Mouse (Mus musculus): ENCODE measurements around the gene Ucma. TPM values are rescaled to one million over a fixed set of nuclear protein-coding genes. Genes with fewer than 3 reads are reported as not detected.

Ucma gene
- polyA plus RNA-seq, 2 experiments = 4.2 to 9.9 TPM

DNA sequence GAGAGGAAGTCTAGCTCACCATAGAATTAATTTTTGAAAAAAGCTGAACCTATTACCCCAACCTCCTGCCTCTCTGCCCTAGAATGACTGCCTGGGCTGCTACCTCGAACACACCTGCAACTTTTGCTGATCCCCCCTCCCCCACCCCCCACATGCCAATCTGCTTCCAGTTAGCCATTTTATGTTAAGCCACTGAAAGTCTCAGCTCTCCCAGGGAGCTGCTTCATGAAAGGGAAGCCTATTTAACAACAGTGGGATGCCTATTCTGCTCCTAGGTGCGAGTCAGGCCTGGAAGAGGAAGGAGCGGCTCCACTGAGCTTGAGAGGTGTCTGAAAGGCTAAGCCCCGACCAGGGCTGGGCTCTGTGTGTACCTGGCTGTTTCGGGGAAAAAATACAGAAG is 8.1 kb downstream of the Ucma start:
- no peak overlapping the region for H3K4me2 ChIP-seq (replicated peaks; ENCODE audit: low read depth, low read length, severe bottlenecking)
- ATAC-seq (ENCODE audit: low FRiP score, low read depth) = no peak
- H3K9ac ChIP-seq (ENCODE audit: low read depth, low read length, severe bottlenecking) = no peak overlapping the region
- H3K9me3 ChIP-seq (ENCODE audit: control insufficient read depth, low read length) = no peaks in the 10 kb centered on the region
- no peak overlapping the region for H3K4me3 ChIP-seq (replicated peaks; ENCODE audit: low read length)
- no peak for TF ChIP-seq POLR2A (IDR thresholded peaks at IDR 0.05; ENCODE audit: borderline replicate concordance, extremely low read depth, insufficient read depth, insufficient read length)
- no peaks in the 10 kb centered on the region for H3K27me3 ChIP-seq (ENCODE audit: control insufficient read depth, insufficient read depth, low read length)
- H3K4me1 ChIP-seq (ENCODE audit: control insufficient read depth, insufficient read depth, low read length) = peaks cover under 1% of the 10 kb centered on the region; the same call in 1 of the 2 replicates
- H3K36me3 ChIP-seq (ENCODE audit: control insufficient read depth, insufficient read depth, low read length) = no peaks in the 10 kb centered on the region
- no peak overlapping the region for H3K27ac ChIP-seq (replicated peaks; ENCODE audit: low read depth, low read length)
- 14% methylated on average over 5 of the region's 5 CpGs for WGBS
- DNase-seq (ENCODE audit: low spot score) = no peak

DNA sequence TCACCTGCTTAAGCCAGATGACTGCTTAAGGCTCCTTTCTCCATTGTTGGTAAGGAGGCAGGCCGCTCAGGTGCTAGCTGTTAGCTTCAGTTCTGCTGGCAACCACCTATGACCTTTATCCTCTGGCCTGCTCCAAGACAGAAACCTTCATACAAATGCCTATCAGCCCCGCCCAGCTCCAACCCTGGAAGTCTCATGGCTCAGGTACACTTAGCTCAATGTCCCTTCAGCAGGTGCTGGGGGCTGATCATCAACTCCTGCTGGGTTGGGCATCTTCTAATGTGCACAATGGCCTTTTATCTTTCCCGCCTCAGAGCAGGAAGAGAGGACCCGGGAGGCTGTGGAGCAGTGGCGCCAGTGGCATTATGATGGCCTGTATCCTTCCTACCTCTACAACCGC is 9.1 kb downstream of the Ucma start:
- WGBS = 67% methylated on average over 6 of the region's 6 CpGs
- no peak overlapping the region for H3K4me3 ChIP-seq (replicated peaks; ENCODE audit: low read length)
- H3K27me3 ChIP-seq (ENCODE audit: control insufficient read depth, insufficient read depth, low read length) = no peaks in the 10 kb centered on the region
- no peak for ATAC-seq (ENCODE audit: low FRiP score, low read depth)
- no peak for TF ChIP-seq POLR2A (IDR thresholded peaks at IDR 0.05; ENCODE audit: borderline replicate concordance, extremely low read depth, insufficient read depth, insufficient read length)
- no peaks in the 10 kb centered on the region for H3K4me1 ChIP-seq (ENCODE audit: control insufficient read depth, insufficient read depth, low read length)
- H3K9me3 ChIP-seq (ENCODE audit: control insufficient read depth, low read length) = no peaks in the 10 kb centered on the region
- H3K4me2 ChIP-seq (replicated peaks; ENCODE audit: low read depth, low read length, severe bottlenecking) = no peak overlapping the region
- H3K27ac ChIP-seq (replicated peaks; ENCODE audit: low read depth, low read length) = no peak overlapping the region
- DNase-seq (ENCODE audit: low spot score) = no peak
- no peak overlapping the region for H3K9ac ChIP-seq (ENCODE audit: low read depth, low read length, severe bottlenecking)
- no peaks in the 10 kb centered on the region for H3K36me3 ChIP-seq (ENCODE audit: control insufficient read depth, insufficient read depth, low read length)

DNA sequence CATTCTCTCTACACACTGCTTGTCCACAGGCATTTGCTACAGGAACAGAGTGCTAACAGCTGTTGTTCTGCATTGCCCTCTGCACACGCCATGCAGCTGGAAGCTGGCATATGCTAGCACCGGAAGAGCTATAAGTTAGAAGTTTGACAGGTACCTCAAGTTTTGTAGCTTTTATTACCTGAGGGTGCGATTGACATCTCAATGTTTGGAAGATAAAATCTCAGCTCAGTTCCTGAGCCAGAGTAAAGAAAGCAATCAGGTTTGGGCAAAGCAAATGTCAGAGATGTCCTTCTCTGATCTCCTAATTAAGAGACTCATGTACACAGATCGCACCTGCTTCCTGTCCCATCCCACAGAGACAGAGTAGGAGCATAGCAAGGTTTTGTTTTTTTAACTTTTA is 10.9 kb downstream of the Ucma start:
- H3K9ac ChIP-seq (ENCODE audit: low read depth, low read length, severe bottlenecking) = no peak overlapping the region
- H3K4me2 ChIP-seq (replicated peaks; ENCODE audit: low read depth, low read length, severe bottlenecking) = no peak overlapping the region
- H3K4me1 ChIP-seq (ENCODE audit: control insufficient read depth, insufficient read depth, low read length) = no peaks in the 10 kb centered on the region
- TF ChIP-seq POLR2A (IDR thresholded peaks at IDR 0.05; ENCODE audit: borderline replicate concordance, extremely low read depth, insufficient read depth, insufficient read length) = no peak
- no peaks in the 10 kb centered on the region for H3K27me3 ChIP-seq (ENCODE audit: control insufficient read depth, insufficient read depth, low read length)
- no peaks in the 10 kb centered on the region for H3K9me3 ChIP-seq (ENCODE audit: control insufficient read depth, low read length)
- DNase-seq (ENCODE audit: low spot score) = no peak
- peaks cover 12% of the 10 kb centered on the region for H3K36me3 ChIP-seq (ENCODE audit: control insufficient read depth, insufficient read depth, low read length)
- ATAC-seq (ENCODE audit: low FRiP score, low read depth) = no peak
- H3K4me3 ChIP-seq (replicated peaks; ENCODE audit: low read length) = no peak overlapping the region
- 58% methylated on average over 4 of the region's 4 CpGs for WGBS
- no peak overlapping the region for H3K27ac ChIP-seq (replicated peaks; ENCODE audit: low read depth, low read length)

DNA sequence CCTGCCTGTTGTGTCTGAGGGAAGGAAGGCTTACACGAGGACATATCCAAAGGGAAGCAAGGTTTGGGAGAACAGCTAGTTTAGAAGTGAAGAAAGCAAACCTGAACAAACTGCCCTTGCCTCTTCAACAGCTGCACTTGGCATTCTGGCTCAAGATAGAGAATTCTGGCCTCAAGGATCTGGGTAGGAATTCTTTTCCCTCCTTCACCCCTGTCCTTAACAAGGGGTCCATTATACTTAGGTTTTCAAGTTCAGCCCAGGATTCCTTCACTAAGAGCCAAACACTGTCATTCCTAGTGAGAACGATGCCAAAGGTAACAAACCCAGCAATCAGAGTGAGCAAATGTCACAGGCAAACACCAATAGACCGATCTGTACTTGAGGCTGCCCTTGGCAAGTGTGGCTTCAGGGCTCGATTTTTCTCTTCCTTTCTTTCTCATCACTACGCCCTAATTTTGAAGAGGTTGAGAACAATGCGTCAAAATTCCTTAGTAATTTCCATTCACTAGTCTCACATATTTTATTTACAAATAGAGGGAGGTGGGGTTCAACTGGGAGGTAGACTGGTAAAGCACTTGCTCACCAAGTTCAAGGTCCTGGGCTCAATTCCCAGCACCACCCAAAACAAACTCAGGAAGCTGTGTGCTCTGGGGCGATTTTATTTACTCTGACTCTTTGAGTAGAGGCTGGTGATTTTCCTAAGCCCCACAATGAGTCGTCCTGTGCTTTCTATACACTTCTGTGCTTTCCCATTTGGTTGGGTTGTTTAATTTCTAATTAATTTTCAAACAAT is 11.7 kb downstream of the Ucma start:
- DNase-seq (ENCODE audit: low spot score) (no peak), ATAC-seq (ENCODE audit: low FRiP score, low read depth) (no peak)
- Histone ChIP-seq H3K36me3 (ENCODE audit: control insufficient read depth, insufficient read depth, low read length) (peaks cover 15% of the 10 kb centered on the region), H3K9me3 (ENCODE audit: control insufficient read depth, low read length) (no peaks in the 10 kb centered on the region), H3K27me3 (ENCODE audit: control insufficient read depth, insufficient read depth, low read length) (no peaks in the 10 kb centered on the region), H3K27ac (replicated peaks; ENCODE audit: low read depth, low read length) (no peak overlapping the region), H3K4me3 (replicated peaks; ENCODE audit: low read length) (no peak overlapping the region), H3K4me1 (ENCODE audit: control insufficient read depth, insufficient read depth, low read length) (no peaks in the 10 kb centered on the region), H3K4me2 (replicated peaks; ENCODE audit: low read depth, low read length, severe bottlenecking) (no peak overlapping the region), H3K9ac (ENCODE audit: low read depth, low read length, severe bottlenecking) (no peak overlapping the region)
- 73% methylated on average over 8 of the region's 8 CpGs for WGBS
- no peak for TF ChIP-seq POLR2A (IDR thresholded peaks at IDR 0.05; ENCODE audit: borderline replicate concordance, extremely low read depth, insufficient read depth, insufficient read length)

DNA sequence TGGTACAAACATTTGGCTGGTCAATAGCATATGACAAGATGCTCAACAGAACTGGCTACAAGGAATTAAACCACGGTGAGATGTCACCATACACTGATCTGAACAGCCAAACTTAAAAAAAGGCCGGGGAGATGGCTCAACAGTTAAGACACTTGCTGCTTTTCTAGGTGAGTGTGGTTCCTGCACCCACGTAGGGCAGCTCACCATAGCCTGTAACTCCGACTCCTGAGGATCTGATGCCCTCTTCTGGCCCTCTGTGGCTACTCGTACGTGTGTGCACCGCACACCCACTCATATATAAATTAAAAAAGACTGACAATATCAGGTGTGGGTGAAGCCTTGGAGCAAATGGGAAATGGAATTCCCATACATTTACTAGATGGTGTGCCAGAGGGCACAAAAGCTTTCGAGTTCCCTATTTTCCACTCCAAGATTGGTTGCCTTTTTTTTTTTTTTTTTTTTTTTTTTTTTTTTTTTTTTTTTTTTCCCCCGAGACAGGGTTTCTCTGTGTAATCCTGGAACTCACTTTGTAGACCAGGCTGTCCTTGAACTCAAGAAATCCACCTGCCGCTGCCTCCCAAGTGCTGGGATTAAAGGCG is 13.0 kb downstream of the Ucma start:
- H3K9me3 ChIP-seq (ENCODE audit: control insufficient read depth, low read length) = no peaks in the 10 kb centered on the region
- TF ChIP-seq POLR2A (IDR thresholded peaks at IDR 0.05; ENCODE audit: borderline replicate concordance, extremely low read depth, insufficient read depth, insufficient read length) = no peak
- no peaks in the 10 kb centered on the region for H3K27me3 ChIP-seq (ENCODE audit: control insufficient read depth, insufficient read depth, low read length)
- no peak overlapping the region for H3K4me3 ChIP-seq (replicated peaks; ENCODE audit: low read length)
- no peak overlapping the region for H3K4me2 ChIP-seq (replicated peaks; ENCODE audit: low read depth, low read length, severe bottlenecking)
- H3K27ac ChIP-seq (replicated peaks; ENCODE audit: low read depth, low read length) = no peak overlapping the region
- no peak for ATAC-seq (ENCODE audit: low FRiP score, low read depth)
- WGBS = 77% methylated on average over 11 of the region's 11 CpGs
- no peak for DNase-seq (ENCODE audit: low spot score)
- H3K9ac ChIP-seq (ENCODE audit: low read depth, low read length, severe bottlenecking) = no peak overlapping the region
- H3K36me3 ChIP-seq (ENCODE audit: control insufficient read depth, insufficient read depth, low read length) = peaks cover 25% of the 10 kb centered on the region
- H3K4me1 ChIP-seq (ENCODE audit: control insufficient read depth, insufficient read depth, low read length) = no peaks in the 10 kb centered on the region
